Mouse (Mus musculus): ENCODE results near the gene Rhd. TPM values are rescaled to one million over a fixed set of nuclear protein-coding genes. Genes with fewer than 3 reads are reported as not detected.
"Not testable (repeated sequence)": the region's sequence is repeated elsewhere in the genome, so short reads cannot be mapped to it uniquely, and the experiment has no call there.

Rhd gene
- 7.9 and 8.4 TPM in 2 replicates for polyA plus RNA-seq (2015; fragmentation: Nextera tagmentation; extraction: Ambion mirVana)

DNA sequence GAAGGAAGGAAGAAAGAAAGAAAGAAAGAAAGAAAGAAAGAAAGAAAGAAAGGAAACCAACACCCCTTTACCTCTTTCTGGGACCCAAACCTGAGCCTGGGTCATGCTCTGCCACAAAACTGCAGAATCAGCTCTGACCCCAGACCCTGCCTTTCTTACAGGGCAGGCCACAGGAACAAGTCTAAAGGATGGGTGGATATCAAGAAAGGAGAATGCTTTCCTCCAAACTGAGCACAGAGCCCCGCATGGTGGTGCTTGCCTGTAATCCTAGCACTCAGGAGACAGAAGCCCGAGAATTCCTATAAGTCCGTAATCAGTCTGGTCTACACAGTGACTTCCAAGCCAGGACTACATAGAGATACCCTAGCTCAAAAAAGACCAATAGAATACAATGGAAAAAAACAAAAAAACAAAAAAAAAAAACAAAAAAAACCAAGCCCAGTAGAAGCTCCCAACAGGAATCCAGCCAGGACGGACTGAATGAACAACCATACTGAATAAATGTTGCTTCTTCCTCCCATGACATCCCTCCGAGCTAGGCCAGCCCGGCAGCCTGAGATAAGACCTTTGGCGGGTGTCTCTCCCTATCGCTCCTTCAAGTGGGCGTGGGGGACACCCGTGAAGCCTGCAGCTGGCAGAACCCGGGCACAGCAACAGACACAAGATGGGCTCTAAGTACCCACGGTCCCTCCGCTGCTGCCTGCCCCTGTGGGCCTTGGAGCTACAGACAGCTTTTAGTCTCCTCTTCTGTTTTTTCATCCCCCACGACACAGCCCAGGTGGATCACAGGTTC lies at the start of gene Rhd:
TSS of gene Rhd (plus strand) at position 600 of the 793 bp plus-strand sequence.
- no peak within 1 kb of the TSS for H3K4me3 ChIP-seq (replicated peaks)
- no peak within 1 kb of the TSS for H3K4me2 ChIP-seq (replicated peaks)
- H3K27ac ChIP-seq: no peak within 1 kb of the TSS
- H3K9ac ChIP-seq: no peak within 1 kb of the TSS
- WGBS: 63% methylated on average over 14 of the region's 14 CpGs
- no peaks in the 10 kb centered on the region for H3K36me3 ChIP-seq
- 0 out of 2 replicates have a peak, but pooled peaks cover 2% of the 10 kb centered on the region for H3K4me1 ChIP-seq (replicated peaks)
- ATAC-seq: peak; percentile 50; the same call in 1 of the 2 replicates
- H3K27me3 ChIP-seq (replicated peaks): peaks cover 7% of the 10 kb centered on the region; the same call in 1 of the 2 replicates
- H3K9me3 ChIP-seq: no peaks in the 10 kb centered on the region

DNA sequence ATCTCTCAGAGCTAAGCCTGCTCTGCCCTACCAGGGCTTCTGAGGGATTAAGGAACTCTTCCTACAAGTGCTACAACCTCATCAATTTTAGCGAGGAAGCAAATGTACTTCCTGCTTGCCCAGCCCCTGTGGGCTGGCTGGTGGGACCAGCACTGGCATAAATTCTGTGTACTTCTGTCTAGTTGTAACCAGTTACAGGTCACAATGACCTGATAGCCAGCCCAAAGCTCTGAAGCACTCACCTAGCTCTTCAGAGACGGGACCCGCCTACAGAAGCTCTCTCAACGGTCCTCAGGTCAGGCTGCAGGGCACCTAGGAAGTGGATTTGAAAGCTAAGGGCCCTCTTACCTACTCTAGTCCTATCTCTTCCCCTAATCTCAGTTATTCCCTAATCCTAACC lies 46.6 kb upstream of the Rhd start:
- Histone ChIP-seq H3K9ac (no peak overlapping the region), H3K36me3 (0 out of 2 replicates have a peak, but pooled peaks cover 2% of the 10 kb centered on the region), H3K4me1 (replicated peaks) (peaks cover 4% of the 10 kb centered on the region; the same call in 1 of the 2 replicates), H3K27me3 (replicated peaks) (no peaks in the 10 kb centered on the region), H3K9me3 (no peaks in the 10 kb centered on the region), H3K4me2 (replicated peaks) (no peak overlapping the region), H3K27ac (no peak overlapping the region), H3K4me3 (replicated peaks) (no peak overlapping the region)
- ATAC-seq: no peak
- WGBS: 86% methylated on average over 4 of the region's 4 CpGs

DNA sequence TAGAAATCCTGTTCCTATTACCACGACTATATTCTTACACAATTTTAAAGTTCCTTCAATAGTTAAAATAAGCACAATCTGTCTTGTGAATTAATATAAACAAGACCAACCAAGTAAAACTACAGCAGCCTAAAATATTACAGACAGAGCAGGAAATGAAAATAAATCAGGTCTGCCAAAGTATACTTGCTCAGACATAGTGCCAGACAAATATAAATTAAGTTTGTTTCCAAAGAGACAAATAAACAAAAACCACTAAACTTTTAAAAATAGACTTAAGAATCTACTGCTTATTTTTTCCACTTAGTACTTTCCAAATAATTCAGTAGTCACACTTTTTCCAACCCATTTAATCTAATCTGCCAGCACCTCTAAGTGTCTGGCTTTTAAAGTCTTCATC lies 43.3 kb upstream of the Rhd start:
- no peak overlapping the region for H3K9ac ChIP-seq
- no peak overlapping the region for H3K4me3 ChIP-seq (replicated peaks)
- peaks cover 4% of the 10 kb centered on the region for H3K4me1 ChIP-seq (replicated peaks)
- H3K27me3 ChIP-seq (replicated peaks): no peaks in the 10 kb centered on the region
- WGBS: 48% methylated on average over 1 of the region's 1 CpGs
- H3K4me2 ChIP-seq (replicated peaks): no peak overlapping the region
- H3K9me3 ChIP-seq: no peaks in the 10 kb centered on the region
- ATAC-seq: no peak
- no peak overlapping the region for H3K27ac ChIP-seq
- 0 out of 2 replicates have a peak, but pooled peaks cover 5% of the 10 kb centered on the region for H3K36me3 ChIP-seq

DNA sequence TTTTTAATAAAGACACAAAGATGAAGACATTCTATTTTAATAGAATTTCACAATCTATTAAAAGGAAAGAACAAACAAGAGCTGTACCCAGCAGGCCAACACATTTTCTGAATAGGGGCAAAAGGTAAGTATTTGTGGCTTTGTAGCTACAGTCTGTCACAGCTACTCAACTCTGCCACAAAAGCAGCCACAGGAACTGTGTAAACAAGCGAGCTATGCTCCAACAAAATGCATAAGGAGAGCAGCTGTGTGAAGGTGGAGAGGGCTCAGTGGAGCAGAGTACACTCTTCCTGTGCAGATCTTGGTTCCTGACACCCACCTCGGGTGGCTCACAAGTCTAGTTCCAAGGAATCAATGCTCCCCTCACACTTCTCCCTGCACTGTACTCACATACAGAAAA lies 40.8 kb upstream of the Rhd start:
- no peak for ATAC-seq
- no peaks in the 10 kb centered on the region for H3K9me3 ChIP-seq
- no peak overlapping the region for H3K9ac ChIP-seq
- no peak overlapping the region for H3K4me3 ChIP-seq (replicated peaks)
- no peak overlapping the region for H3K4me2 ChIP-seq (replicated peaks)
- H3K4me1 ChIP-seq (replicated peaks): peaks cover 4% of the 10 kb centered on the region
- no peaks in the 10 kb centered on the region for H3K27me3 ChIP-seq (replicated peaks)
- peaks cover 14% of the 10 kb centered on the region for H3K36me3 ChIP-seq
- no peak overlapping the region for H3K27ac ChIP-seq
- 61% methylated on average over 2 of the region's 2 CpGs for WGBS

DNA sequence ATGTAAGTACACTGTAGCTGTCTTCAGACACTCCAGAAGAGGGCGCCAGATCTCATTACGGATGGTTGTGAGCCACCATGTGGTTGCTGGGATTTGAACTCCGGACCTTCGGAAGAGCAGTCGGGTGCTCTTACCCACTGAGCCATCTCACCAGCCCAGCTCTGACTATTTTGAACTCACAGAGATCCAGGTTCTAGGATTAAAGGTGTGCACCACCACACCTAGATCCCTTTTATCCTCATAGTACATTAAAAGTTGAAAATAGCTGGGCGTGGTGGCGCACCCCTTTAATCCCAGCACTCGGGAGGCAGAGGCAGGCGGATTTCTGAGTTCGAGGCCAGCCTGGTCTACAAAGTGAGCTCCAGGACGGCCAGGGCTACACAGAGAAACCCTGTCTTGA lies 38.5 kb upstream of the Rhd start:
- H3K4me2 ChIP-seq (replicated peaks); H3K27me3 ChIP-seq (replicated peaks); H3K4me3 ChIP-seq (replicated peaks); H3K9me3 ChIP-seq; H3K4me1 ChIP-seq (replicated peaks); ATAC-seq; H3K27ac ChIP-seq; H3K9ac ChIP-seq: not testable (repeated sequence)
- H3K36me3 ChIP-seq: peaks cover 11% of the 10 kb centered on the region
- 98% methylated on average over 11 of the region's 11 CpGs for WGBS

DNA sequence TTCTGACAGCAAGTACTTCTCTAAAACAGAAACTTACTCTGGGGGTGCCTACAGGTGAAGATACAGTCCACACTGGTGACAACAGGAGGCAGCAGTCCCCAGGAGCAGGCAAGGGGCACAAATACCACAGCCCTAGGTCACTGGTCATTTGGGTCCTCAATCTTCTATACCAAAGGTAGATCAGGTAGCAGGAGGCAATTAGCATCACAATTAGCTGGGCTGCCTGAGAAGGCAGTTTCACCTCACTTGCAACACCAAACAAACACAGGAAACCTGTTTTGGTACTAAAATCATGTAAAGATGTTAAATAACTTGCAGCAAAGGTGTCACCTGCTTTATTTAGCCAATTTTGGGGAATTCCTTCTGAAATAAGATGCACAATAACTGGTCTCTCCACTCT lies 38.0 kb upstream of the Rhd start:
- Histone ChIP-seq H3K4me3 (replicated peaks) (no peak overlapping the region), H3K36me3 (peaks cover 11% of the 10 kb centered on the region), H3K27me3 (replicated peaks) (no peaks in the 10 kb centered on the region), H3K4me2 (replicated peaks) (no peak overlapping the region), H3K4me1 (replicated peaks) (peaks cover 4% of the 10 kb centered on the region), H3K27ac (no peak overlapping the region), H3K9me3 (no peaks in the 10 kb centered on the region), H3K9ac (no peak overlapping the region)
- no peak for ATAC-seq

DNA sequence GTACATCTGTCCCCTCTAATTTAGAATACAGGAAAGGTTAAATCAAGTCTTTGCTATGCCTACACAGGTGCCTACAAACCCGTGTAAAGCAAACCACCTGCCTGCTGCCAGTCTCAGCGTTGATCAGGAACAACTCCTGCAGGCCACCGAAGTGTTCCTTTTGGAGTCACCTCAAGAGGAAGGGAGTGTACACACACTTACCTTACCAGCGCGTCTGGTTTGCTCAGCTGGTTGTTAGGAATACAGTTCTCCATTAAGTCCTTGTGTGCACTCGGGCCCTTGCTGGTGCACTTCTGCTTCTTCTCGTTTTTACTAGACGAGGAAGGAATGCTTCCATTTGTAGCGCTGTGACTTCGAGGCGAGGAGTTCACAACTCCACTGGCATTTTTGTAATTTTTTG lies 36.5 kb upstream of the Rhd start:
- H3K9me3 ChIP-seq: no peaks in the 10 kb centered on the region
- H3K27me3 ChIP-seq (replicated peaks): no peaks in the 10 kb centered on the region
- H3K9ac ChIP-seq: no peak overlapping the region
- no peaks in the 10 kb centered on the region; the same call in 1 of the 2 replicates for H3K4me1 ChIP-seq (replicated peaks)
- WGBS: 85% methylated on average over 11 of the region's 11 CpGs
- H3K4me3 ChIP-seq (replicated peaks): no peak overlapping the region
- peaks cover 14% of the 10 kb centered on the region for H3K36me3 ChIP-seq
- H3K27ac ChIP-seq: no peak overlapping the region
- no peak overlapping the region for H3K4me2 ChIP-seq (replicated peaks)
- no peak for ATAC-seq

DNA sequence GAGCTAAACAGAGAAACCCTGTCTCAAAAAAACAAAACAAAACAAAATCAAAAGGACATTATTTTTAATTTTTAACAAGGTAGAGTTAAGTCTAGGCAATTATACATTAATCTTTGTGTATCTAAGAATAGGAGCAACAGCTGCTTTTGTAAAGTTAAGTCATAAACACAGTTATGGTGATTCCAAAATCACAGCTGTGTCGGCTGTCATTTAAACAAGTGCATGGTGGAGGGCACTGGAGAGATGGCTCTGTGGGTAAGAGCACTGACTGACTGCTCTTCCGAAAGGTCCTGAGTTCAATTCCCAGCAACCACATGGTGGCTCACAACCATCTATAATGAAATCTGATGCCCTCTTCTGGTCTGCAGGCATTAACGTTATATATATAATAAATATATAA lies 32.4 kb upstream of the Rhd start:
- no peak overlapping the region for H3K9ac ChIP-seq
- H3K27ac ChIP-seq: no peak overlapping the region
- H3K9me3 ChIP-seq: no peaks in the 10 kb centered on the region
- peaks cover 10% of the 10 kb centered on the region for H3K36me3 ChIP-seq
- H3K4me3 ChIP-seq (replicated peaks): no peak overlapping the region
- no peak overlapping the region for H3K4me2 ChIP-seq (replicated peaks)
- ATAC-seq: no peak
- H3K4me1 ChIP-seq (replicated peaks): no peaks in the 10 kb centered on the region
- no peaks in the 10 kb centered on the region for H3K27me3 ChIP-seq (replicated peaks)
- WGBS: 86% methylated on average over 3 of the region's 3 CpGs

DNA sequence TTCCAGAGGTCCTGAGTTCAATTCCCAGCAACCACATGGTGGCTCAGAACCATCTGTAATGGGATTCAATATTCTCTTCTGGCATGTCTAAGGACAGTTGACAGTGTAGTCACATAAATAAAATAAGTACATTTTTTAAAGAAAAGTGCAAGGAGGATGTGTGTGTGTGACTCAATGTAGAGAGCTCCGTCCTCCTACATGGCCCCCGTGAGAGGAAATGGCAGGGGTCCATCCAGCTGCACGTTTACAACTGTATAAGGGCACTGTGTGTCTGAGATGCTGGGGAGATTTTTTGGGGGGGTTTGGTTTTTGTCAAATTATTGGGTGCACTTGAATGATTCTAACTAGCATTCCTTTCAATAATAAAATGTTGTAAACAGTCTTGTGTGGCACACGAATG lies 28.9 kb upstream of the Rhd start:
- Histone ChIP-seq H3K27ac (no peak overlapping the region), H3K36me3 (peaks cover 6% of the 10 kb centered on the region), H3K4me1 (replicated peaks) (no peaks in the 10 kb centered on the region), H3K27me3 (replicated peaks) (no peaks in the 10 kb centered on the region), H3K9me3 (no peaks in the 10 kb centered on the region), H3K4me2 (replicated peaks) (no peak overlapping the region), H3K4me3 (replicated peaks) (no peak overlapping the region), H3K9ac (no peak overlapping the region)
- ATAC-seq: no peak
- WGBS: 74% methylated on average over 4 of the region's 4 CpGs

DNA sequence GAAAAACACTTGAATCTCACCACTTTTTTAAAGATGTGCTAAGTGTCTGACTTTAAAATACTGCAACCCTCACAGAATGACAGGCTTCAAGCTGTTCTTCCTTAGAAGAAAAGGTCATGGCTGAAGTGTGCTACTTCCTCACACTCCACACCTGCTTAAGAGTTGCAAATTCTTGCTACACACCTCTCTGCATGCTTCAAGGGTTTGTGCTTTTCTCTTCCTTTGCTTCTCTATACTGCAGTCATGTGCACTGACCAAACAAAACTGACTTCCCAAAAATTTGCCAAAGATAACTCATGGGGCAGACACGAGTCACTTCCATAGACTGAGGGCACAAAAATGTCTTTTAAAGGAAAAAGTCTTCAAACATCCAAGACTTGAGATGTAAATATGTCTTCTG lies 26.1 kb upstream of the Rhd start:
- WGBS: 50% methylated on average over 1 of the region's 1 CpGs
- ATAC-seq: no peak
- H3K36me3 ChIP-seq: no peaks in the 10 kb centered on the region
- H3K4me3 ChIP-seq (replicated peaks): no peak overlapping the region
- H3K9ac ChIP-seq: no peak overlapping the region
- H3K4me1 ChIP-seq (replicated peaks): no peaks in the 10 kb centered on the region
- no peaks in the 10 kb centered on the region for H3K9me3 ChIP-seq
- H3K27ac ChIP-seq: no peak overlapping the region
- H3K4me2 ChIP-seq (replicated peaks): no peak overlapping the region
- H3K27me3 ChIP-seq (replicated peaks): no peaks in the 10 kb centered on the region

DNA sequence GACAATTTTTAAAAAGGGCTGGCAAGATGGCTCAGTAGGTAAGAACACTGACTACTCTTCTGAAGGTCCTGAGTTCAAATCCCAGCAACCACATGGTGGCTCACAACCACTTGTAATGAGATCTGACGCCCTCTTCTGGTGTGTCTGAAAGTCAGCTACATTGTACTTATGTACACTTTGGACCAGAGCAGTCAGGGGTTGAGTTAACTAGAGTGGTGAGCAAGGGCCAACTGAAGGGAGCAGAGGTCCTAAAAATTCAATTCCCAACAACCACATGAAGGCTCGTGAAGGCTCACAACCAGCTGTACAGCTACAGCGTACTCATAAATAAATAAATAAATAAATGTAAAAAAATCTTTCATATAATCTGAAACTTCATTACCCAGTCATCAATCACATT lies 25.6 kb upstream of the Rhd start:
- H3K27me3 ChIP-seq (replicated peaks); H3K4me1 ChIP-seq (replicated peaks); H3K4me3 ChIP-seq (replicated peaks); H3K36me3 ChIP-seq; ATAC-seq; H3K9ac ChIP-seq; H3K4me2 ChIP-seq (replicated peaks); H3K27ac ChIP-seq; H3K9me3 ChIP-seq: not testable (repeated sequence)
- 86% methylated on average over 3 of the region's 3 CpGs for WGBS

DNA sequence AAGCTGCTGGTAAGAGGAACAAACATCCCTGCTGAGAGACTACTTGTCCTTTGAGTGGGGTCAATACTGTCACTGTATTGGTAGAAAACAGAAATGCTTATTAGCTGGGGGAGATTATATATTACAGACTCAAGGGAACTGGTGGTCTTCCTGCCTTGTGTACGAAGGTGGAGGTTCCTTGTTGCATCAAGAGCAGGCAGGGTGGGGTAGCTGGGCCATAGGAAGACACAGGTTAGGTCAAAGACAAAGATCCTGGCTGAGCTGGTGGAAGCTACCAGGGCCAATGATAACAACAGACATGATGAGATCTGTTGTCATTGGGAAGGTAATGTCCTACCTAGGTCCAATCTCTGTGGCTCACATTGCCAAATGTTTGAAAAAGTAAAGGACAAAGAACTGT lies 24.1 kb upstream of the Rhd start:
- no peak for ATAC-seq
- WGBS: 87% methylated on average over 1 of the region's 1 CpGs

DNA sequence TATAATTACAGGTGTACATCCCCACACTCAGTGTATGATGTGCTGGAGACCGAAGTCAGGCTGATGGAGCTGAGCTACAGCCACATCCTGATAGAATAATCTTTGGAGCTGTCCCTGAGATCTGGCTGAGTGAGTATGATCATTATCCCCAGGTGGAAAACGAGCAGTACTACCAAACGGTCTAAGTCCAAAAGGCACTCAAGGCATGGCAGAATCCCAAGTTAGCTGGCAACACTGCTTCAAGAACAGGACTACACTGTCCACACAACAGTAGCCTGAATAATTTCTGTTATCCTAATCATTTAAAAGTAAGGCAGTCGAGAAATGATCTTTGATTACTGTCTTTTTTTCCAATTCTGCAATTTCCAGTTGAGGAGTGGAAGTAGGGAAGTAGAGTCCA lies 20.8 kb upstream of the Rhd start:
- no peak overlapping the region for H3K4me2 ChIP-seq (replicated peaks)
- no peaks in the 10 kb centered on the region for H3K36me3 ChIP-seq
- H3K27me3 ChIP-seq (replicated peaks): no peaks in the 10 kb centered on the region
- no peaks in the 10 kb centered on the region for H3K9me3 ChIP-seq
- no peak overlapping the region for H3K9ac ChIP-seq
- no peak overlapping the region for H3K4me3 ChIP-seq (replicated peaks)
- WGBS: 81% methylated on average over 4 of the region's 4 CpGs
- no peak overlapping the region for H3K27ac ChIP-seq
- H3K4me1 ChIP-seq (replicated peaks): peaks cover 6% of the 10 kb centered on the region; the same call in 1 of the 2 replicates
- no peak for ATAC-seq

More for the DNA sequence above, 24.1 kb upstream of the Rhd start:
- Histone ChIP-seq H3K9me3 (no peaks in the 10 kb centered on the region), H3K9ac (no peak overlapping the region), H3K4me2 (replicated peaks) (no peak overlapping the region), H3K4me3 (replicated peaks) (no peak overlapping the region), H3K27ac (no peak overlapping the region), H3K27me3 (replicated peaks) (no peaks in the 10 kb centered on the region), H3K36me3 (no peaks in the 10 kb centered on the region), H3K4me1 (replicated peaks) (no peaks in the 10 kb centered on the region)
